Mouse (Mus musculus): Measurements from ENCODE around the gene Slc48a1. TPM values are rescaled to one million over a fixed set of nuclear protein-coding genes. Genes with fewer than 3 reads are reported as not detected.

Gene Slc48a1
- polyA plus RNA-seq, 1 experiment from 2014 or later = 41.4 TPM

DNA sequence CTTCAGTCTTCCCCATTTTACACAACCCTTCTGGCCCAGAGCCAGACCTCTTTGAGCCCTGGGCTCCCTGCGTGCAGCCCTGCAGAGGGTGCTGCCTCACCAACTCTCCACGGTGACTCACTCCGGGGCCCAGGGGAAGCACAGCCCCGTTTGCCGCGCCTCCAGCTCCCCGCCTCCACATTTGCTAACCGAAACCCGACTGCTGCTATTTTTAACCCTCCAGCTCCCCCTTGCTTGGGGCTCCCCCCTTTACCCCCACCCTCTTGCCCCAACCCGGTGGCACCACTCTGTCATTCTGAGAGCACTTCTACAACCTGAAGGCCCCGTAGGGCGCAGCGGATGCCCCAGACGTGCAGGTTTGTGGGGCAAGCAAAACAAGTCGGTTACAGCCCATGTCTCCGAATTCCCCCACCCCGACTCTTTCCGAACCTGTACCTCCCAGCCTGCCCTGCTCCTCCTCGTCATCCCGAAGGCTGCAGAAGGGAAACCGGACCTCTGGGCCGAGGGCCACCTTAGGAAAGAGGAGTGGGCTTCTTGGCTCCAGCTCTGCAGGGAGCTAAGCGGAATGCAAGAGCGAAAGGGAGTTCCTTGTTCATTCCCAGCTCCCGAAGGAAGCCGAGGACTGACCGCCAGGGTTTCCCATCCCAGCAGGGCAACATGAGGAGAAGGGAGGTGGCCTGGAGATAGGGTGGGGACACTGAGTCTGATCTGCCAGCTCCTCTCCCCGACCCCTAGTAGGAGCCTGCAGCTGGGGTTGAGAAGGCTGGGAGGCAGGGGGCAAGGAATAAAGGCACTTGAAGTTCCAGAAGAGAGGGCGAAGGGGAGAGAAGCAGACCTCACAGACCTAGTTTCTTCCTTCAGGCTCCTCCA is 47.0 kb downstream of the Slc48a1 start:
- no peak for ATAC-seq (ENCODE audit: low FRiP score, low read depth)
- peaks cover 3% of the 10 kb centered on the region; the same call in 1 of the 2 replicates for H3K27me3 ChIP-seq (replicated peaks)
- H3K4me2 ChIP-seq (replicated peaks) = peak overlapping the region; percentile 49
- H3K9ac ChIP-seq = peak overlapping the region; percentile 47
- H3K4me3 ChIP-seq = peak overlapping the region; percentile 13; the same call in 1 of the 2 replicates
- no peaks in the 10 kb centered on the region for H3K9me3 ChIP-seq
- H3K27ac ChIP-seq = no peak overlapping the region
- WGBS = 10% methylated on average over 29 of the region's 29 CpGs
- H3K4me1 ChIP-seq = peaks cover 79% of the 10 kb centered on the region
- peaks cover 4% of the 10 kb centered on the region for H3K36me3 ChIP-seq

- Histone ChIP-seq H3K9me3 (no peaks in the 10 kb centered on the region), H3K4me1 (peaks cover 86% of the 10 kb centered on the region), H3K9ac (peak overlapping the region; percentile 47; the same call in 1 of the 2 replicates), H3K4me2 (replicated peaks) (peak overlapping the region; percentile 49), H3K27me3 (replicated peaks) (peaks cover 3% of the 10 kb centered on the region; the same call in 1 of the 2 replicates), H3K36me3 (no peaks in the 10 kb centered on the region), H3K27ac (no peak overlapping the region), H3K4me3 (0 out of 2 replicates have a peak overlapping the region, but pooled peaks have one; percentile 2)
- WGBS = 48% methylated on average over 12 of the region's 12 CpGs
- ATAC-seq (ENCODE audit: low FRiP score, low read depth) = no peak
These were observed 47.7 kb downstream of the Slc48a1 start for GRCm38 (mm10) chr15:97825941-97826587.

GRCm38 (mm10) chr15:97826588-97827261 is 48.4 kb downstream of the Slc48a1 start:
- H3K27ac ChIP-seq = no peak overlapping the region
- peak overlapping the region; percentile 49 for H3K4me2 ChIP-seq (replicated peaks)
- peaks cover 87% of the 10 kb centered on the region for H3K4me1 ChIP-seq
- no peak overlapping the region for H3K9ac ChIP-seq
- H3K36me3 ChIP-seq = no peaks in the 10 kb centered on the region
- 58% methylated on average over 5 of the region's 5 CpGs for WGBS
- H3K27me3 ChIP-seq (replicated peaks) = peaks cover 3% of the 10 kb centered on the region; the same call in 1 of the 2 replicates
- ATAC-seq (ENCODE audit: low FRiP score, low read depth) = no peak
- no peaks in the 10 kb centered on the region for H3K9me3 ChIP-seq
- no peak overlapping the region for H3K4me3 ChIP-seq

DNA sequence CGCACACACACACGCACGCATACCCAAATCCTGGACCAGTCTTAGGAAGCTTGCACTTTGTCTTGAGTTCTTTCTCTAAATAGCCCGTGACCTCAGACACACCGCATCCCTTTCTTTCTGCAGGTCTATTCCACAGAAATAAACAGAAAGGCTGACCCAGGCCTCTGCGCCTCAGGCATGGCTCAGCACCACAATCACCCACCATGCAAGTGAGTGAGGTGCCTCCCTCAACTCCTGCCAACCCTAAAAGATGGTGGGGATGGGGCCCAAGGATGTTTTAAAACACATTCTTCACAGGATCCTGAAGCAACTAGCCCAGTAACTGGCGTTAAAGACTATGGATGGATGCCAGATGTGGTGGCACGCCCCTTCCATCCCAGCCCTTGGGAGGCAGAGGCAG is 49.1 kb downstream of the Slc48a1 start:
- Histone ChIP-seq H3K27ac (no peak overlapping the region), H3K4me3 (no peak overlapping the region), H3K27me3 (replicated peaks) (peaks cover 3% of the 10 kb centered on the region; the same call in 1 of the 2 replicates), H3K4me2 (replicated peaks) (no peak overlapping the region), H3K9ac (no peak overlapping the region), H3K36me3 (no peaks in the 10 kb centered on the region), H3K9me3 (no peaks in the 10 kb centered on the region), H3K4me1 (peaks cover 87% of the 10 kb centered on the region)
- WGBS = 85% methylated on average over 8 of the region's 8 CpGs
- no peak for ATAC-seq (ENCODE audit: low FRiP score, low read depth)

GRCm38 (mm10) chr15:97828221-97828842 is 50.0 kb downstream of the Slc48a1 start:
- Histone ChIP-seq H3K4me2 (replicated peaks) (peak overlapping the region; percentile 81), H3K4me3 (no peak overlapping the region), H3K4me1 (peaks cover 81% of the 10 kb centered on the region)

DNA sequence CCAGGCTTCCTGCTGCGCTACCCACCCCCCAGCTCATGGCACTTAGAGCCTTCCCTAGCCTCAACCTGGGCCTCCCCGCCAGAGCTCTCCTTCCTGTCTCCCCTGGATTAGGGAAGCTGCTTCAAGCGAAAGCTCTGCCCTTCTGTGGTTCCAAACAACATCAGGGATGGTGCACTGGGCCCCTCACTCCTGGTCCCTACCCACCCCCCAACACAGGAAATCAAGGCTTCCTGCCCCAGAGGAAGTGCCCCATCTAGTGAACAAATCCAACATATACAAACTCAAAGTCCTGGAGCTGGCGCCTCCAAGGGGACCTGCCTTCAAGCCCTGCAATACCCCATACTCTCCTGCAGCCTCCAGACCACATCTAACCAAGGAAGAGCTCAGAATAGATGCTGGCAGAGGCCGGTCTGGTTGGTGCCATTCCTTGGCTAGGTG is 50.6 kb downstream of the Slc48a1 start:
- Histone ChIP-seq H3K9ac (no peak overlapping the region; the same call in 1 of the 2 replicates), H3K4me2 (replicated peaks) (peak overlapping the region; percentile 81), H3K27ac (no peak overlapping the region), H3K4me3 (no peak overlapping the region), H3K9me3 (no peaks in the 10 kb centered on the region), H3K27me3 (replicated peaks) (peaks cover under 1% of the 10 kb centered on the region; the same call in 1 of the 2 replicates), H3K36me3 (no peaks in the 10 kb centered on the region), H3K4me1 (peaks cover 76% of the 10 kb centered on the region)
- WGBS = 70% methylated on average over 5 of the region's 5 CpGs
- ATAC-seq (ENCODE audit: low FRiP score, low read depth) = no peak

More at GRCm38 (mm10) chr15:97828221-97828842, 50.0 kb downstream of the Slc48a1 start:
- H3K9ac ChIP-seq = no peak overlapping the region; the same call in 1 of the 2 replicates
- H3K36me3 ChIP-seq = no peaks in the 10 kb centered on the region
- H3K9me3 ChIP-seq = no peaks in the 10 kb centered on the region
- peaks cover 3% of the 10 kb centered on the region; the same call in 1 of the 2 replicates for H3K27me3 ChIP-seq (replicated peaks)
- 46% methylated on average over 6 of the region's 6 CpGs for WGBS
- no peak overlapping the region for H3K27ac ChIP-seq
- ATAC-seq (ENCODE audit: low FRiP score, low read depth) = no peak

DNA sequence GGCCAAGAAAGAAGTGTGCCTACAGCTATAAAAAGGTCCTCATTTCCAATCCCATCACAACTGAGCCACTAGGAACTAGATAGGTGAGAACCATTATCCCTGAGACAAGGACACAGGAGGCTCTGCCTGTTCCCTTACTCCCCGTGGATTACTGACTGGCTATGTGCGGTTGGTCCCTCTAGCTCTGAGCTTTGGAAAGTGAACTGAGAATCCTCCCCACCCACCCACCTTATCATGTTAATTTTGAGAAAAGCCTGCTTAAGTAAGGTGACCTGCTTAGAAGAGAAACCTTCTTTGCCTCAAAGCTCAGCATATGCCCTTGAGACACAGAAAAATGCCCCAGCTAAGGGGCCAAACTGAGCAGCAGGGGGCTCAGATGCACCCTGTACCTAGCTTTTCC is 51.1 kb downstream of the Slc48a1 start:
- Histone ChIP-seq H3K4me3 (no peak overlapping the region), H3K9ac (no peak overlapping the region), H3K27me3 (replicated peaks) (no peaks in the 10 kb centered on the region; the same call in 1 of the 2 replicates), H3K4me2 (replicated peaks) (peak overlapping the region; percentile 81), H3K9me3 (no peaks in the 10 kb centered on the region), H3K27ac (no peak overlapping the region), H3K4me1 (peaks cover 71% of the 10 kb centered on the region), H3K36me3 (no peaks in the 10 kb centered on the region)
- no peak for ATAC-seq (ENCODE audit: low FRiP score, low read depth)
- WGBS = 62% methylated on average over 2 of the region's 2 CpGs

DNA sequence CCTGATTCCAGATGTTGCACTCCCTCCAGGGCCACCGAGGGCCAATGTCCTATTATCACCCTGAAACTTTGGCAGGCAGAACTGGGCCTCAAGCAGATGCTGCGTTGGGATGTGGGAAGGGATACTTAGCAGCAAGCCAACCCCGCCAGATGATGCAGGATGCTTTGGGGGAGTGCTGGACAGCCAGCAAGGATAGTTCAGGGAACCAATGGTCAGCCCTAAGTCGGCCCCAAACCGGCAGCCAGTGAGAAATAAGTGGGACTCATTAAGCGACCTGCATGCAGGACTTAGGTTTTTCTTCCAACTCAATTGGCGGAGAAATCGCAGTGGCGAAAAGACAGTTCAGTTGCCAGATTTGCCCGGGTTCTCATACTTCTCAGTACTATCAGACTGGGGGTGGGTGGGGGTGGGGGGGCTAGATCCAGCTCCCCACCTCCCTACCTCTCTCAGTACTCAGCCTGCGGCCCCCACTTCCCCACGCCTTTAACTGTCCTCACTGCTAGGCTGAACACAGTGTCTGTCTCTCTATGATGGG is 52.0 kb downstream of the Slc48a1 start:
- peak overlapping the region; percentile 97 for H3K4me3 ChIP-seq
- H3K9me3 ChIP-seq = no peaks in the 10 kb centered on the region
- ATAC-seq (ENCODE audit: low FRiP score, low read depth) = no peak
- peak overlapping the region; percentile 94 for H3K27ac ChIP-seq
- peak overlapping the region; percentile 81 for H3K4me2 ChIP-seq (replicated peaks)
- no peaks in the 10 kb centered on the region for H3K36me3 ChIP-seq
- WGBS = 15% methylated on average over 12 of the region's 12 CpGs
- H3K4me1 ChIP-seq = peaks cover 64% of the 10 kb centered on the region
- no peaks in the 10 kb centered on the region; the same call in 1 of the 2 replicates for H3K27me3 ChIP-seq (replicated peaks)
- peak overlapping the region; percentile 100 for H3K9ac ChIP-seq

GRCm38 (mm10) chr15:97830788-97831241 is 52.5 kb downstream of the Slc48a1 start:
- Histone ChIP-seq H3K4me2 (replicated peaks) (peak overlapping the region; percentile 81), H3K9me3 (no peaks in the 10 kb centered on the region), H3K36me3 (no peaks in the 10 kb centered on the region), H3K27ac (peak overlapping the region; percentile 94), H3K27me3 (replicated peaks) (no peaks in the 10 kb centered on the region; the same call in 1 of the 2 replicates), H3K4me1 (peaks cover 59% of the 10 kb centered on the region), H3K4me3 (peak overlapping the region; percentile 97), H3K9ac (peak overlapping the region; percentile 100)
- WGBS = under 1% methylated on average over 39 of the region's 39 CpGs
- ATAC-seq (ENCODE audit: low FRiP score, low read depth) = peak; percentile 26; the same call in 1 of the 2 replicates

- Histone ChIP-seq H3K4me1 (peaks cover 53% of the 10 kb centered on the region), H3K4me2 (replicated peaks) (peak overlapping the region; percentile 81), H3K9me3 (no peaks in the 10 kb centered on the region), H3K36me3 (no peaks in the 10 kb centered on the region), H3K4me3 (peak overlapping the region; percentile 97), H3K27ac (peak overlapping the region; percentile 94), H3K9ac (peak overlapping the region; percentile 100), H3K27me3 (replicated peaks) (no peaks in the 10 kb centered on the region)
- peak; percentile 92 for ATAC-seq (ENCODE audit: low FRiP score, low read depth)
- under 1% methylated on average over 80 of the region's 84 CpGs for WGBS
These were observed 53.1 kb downstream of the Slc48a1 start for GRCm38 (mm10) chr15:97831242-97831986.
